ENCODE assay signal across 11 mouse cellular contexts in genomic region chr15:82940494-82941214, GRCm38 (mm10). TPM values are rescaled to one million over a fixed set of nuclear protein-coding genes. Genes with fewer than 3 reads are reported as not detected.
DNase-seq lines count a peak whose midpoint lies in the region; ATAC-seq lines count a peak whose summit lies in the region.
"Had no signal": no experiment of that assay in that cellular context is flagged by ENCODE, and none has a peak within 500 bp of the region (broad histone marks: within the 10 kb centered on the region; RNA-seq: fewer than 3 reads in every experiment).

No protein-coding gene starts in this region.

- DNase-seq in hindbrain, embryonic 14.5 days (ENCODE audit: low spot score): no peak
- DNase-seq in 3T3-L1 (ENCODE audit: low read depth, low spot score): peak; percentile 85
- DNase-seq in adipocyte (ENCODE audit: low spot score): peak; percentile 51
- no peak for DNase-seq in heart, adult 9 months (ENCODE audit: low spot score in 2 of 2)
- DNase-seq: cerebellum, postnatal 36 days; spleen, adult 18-20 months; thymus, postnatal 14 days had no signal

- 40% methylated on average over 12 of the region's 12 CpGs for WGBS in hindbrain, embryonic 14.5 days
- WGBS in hindbrain, embryonic 16.5 days: 30% methylated on average over 12 of the region's 12 CpGs
- 48% methylated on average over 12 of the region's 12 CpGs for WGBS in limb, embryonic 13.5 days
- WGBS in heart, embryonic 11.5 days (ENCODE audit: insufficient replicate concordance): 65% methylated on average over 12 of the region's 12 CpGs

- H3K36me3 ChIP-seq in hindbrain, embryonic 14.5 days (replicated peaks; ENCODE audit: control insufficient read depth, insufficient read depth): no peaks in the 10 kb centered on the region
- no peaks in the 10 kb centered on the region for H3K36me3 ChIP-seq in hindbrain, embryonic 16.5 days (ENCODE audit: control insufficient read depth, insufficient read depth, low read length)
- peaks cover 9% of the 10 kb centered on the region for H3K36me3 ChIP-seq in limb, embryonic 13.5 days
- H3K36me3 ChIP-seq in heart, embryonic 11.5 days (ENCODE audit: control insufficient read depth, insufficient read depth, low read length): no peaks in the 10 kb centered on the region
- H3K36me3 ChIP-seq: kidney, embryonic 15.5 days had no signal

- no peaks in the 10 kb centered on the region for H3K27me3 ChIP-seq in hindbrain, embryonic 14.5 days (ENCODE audit: control insufficient read depth, insufficient read depth, low read length)
- no peaks in the 10 kb centered on the region; the same call in 1 of the 2 replicates for H3K27me3 ChIP-seq in hindbrain, embryonic 16.5 days (replicated peaks; ENCODE audit: control insufficient read depth, insufficient read depth, low read length)
- peaks cover 23% of the 10 kb centered on the region for H3K27me3 ChIP-seq in limb, embryonic 13.5 days
- peaks cover 39% of the 10 kb centered on the region for H3K27me3 ChIP-seq in heart, embryonic 11.5 days (ENCODE audit: control insufficient read depth, insufficient read depth, low read length)

- peak overlapping the region; percentile 17; the same call in 1 of the 2 replicates for H3K9ac ChIP-seq in hindbrain, embryonic 14.5 days
- no peak overlapping the region for H3K9ac ChIP-seq in hindbrain, embryonic 16.5 days (ENCODE audit: low read depth, low read length)
- no peak overlapping the region for H3K9ac ChIP-seq in limb, embryonic 13.5 days
- no peak overlapping the region for H3K9ac ChIP-seq in heart, embryonic 11.5 days (ENCODE audit: low read depth, low read length)
- H3K9ac ChIP-seq: kidney, embryonic 15.5 days had no signal

- no peaks in the 10 kb centered on the region for H3K9me3 ChIP-seq in hindbrain, embryonic 14.5 days (ENCODE audit: control insufficient read depth, low read length)
- H3K9me3 ChIP-seq in hindbrain, embryonic 16.5 days (ENCODE audit: control insufficient read depth, low read length): no peaks in the 10 kb centered on the region
- peaks cover 3% of the 10 kb centered on the region; the same call in 1 of the 2 replicates for H3K9me3 ChIP-seq in limb, embryonic 13.5 days
- H3K9me3 ChIP-seq in heart, embryonic 11.5 days (replicated peaks; ENCODE audit: control insufficient read depth, low read length): no peaks in the 10 kb centered on the region
- H3K9me3 ChIP-seq: kidney, embryonic 15.5 days had no signal

- peaks cover 65% of the 10 kb centered on the region for H3K4me1 ChIP-seq in hindbrain, embryonic 14.5 days (replicated peaks; ENCODE audit: control insufficient read depth, insufficient read depth, low read length)
- H3K4me1 ChIP-seq in hindbrain, embryonic 16.5 days (ENCODE audit: control insufficient read depth, insufficient read depth, low read depth, low read length): peaks cover 62% of the 10 kb centered on the region
- peaks cover 88% of the 10 kb centered on the region for H3K4me1 ChIP-seq in limb, embryonic 13.5 days
- peaks cover 35% of the 10 kb centered on the region for H3K4me1 ChIP-seq in heart, embryonic 11.5 days (ENCODE audit: control insufficient read depth, insufficient read depth, low read length)

- no peak overlapping the region for H3K4me2 ChIP-seq in hindbrain, embryonic 14.5 days (replicated peaks)
- H3K4me2 ChIP-seq in hindbrain, embryonic 16.5 days (ENCODE audit: low read length): no peak overlapping the region
- H3K4me2 ChIP-seq in limb, embryonic 13.5 days (replicated peaks): no peak overlapping the region
- no peak overlapping the region for H3K4me2 ChIP-seq in heart, embryonic 11.5 days
- H3K4me2 ChIP-seq: kidney, embryonic 15.5 days had no signal

- ATAC-seq in hindbrain, embryonic 14.5 days (ENCODE audit: low FRiP score): no peak
- ATAC-seq in hindbrain, embryonic 16.5 days: no peak
- ATAC-seq in limb, embryonic 13.5 days (ENCODE audit: low FRiP score, low read depth): no peak
- ATAC-seq in heart, embryonic 11.5 days (replicated peaks; ENCODE audit: insufficient number of reproducible peaks, low FRiP score, low TSS enrichment): no peak

- no peak overlapping the region for H3K4me3 ChIP-seq in hindbrain, embryonic 14.5 days (replicated peaks; ENCODE audit: low read length)
- H3K4me3 ChIP-seq in hindbrain, embryonic 16.5 days (ENCODE audit: low read length): no peak overlapping the region
- no peak overlapping the region for H3K4me3 ChIP-seq in limb, embryonic 13.5 days
- no peak overlapping the region for H3K4me3 ChIP-seq in heart, embryonic 11.5 days (ENCODE audit: low read depth, low read length)
- H3K4me3 ChIP-seq: kidney, embryonic 15.5 days had no signal

- peak overlapping the region; percentile 67; the same call in 1 of the 2 replicates for H3K27ac ChIP-seq in hindbrain, embryonic 14.5 days
- H3K27ac ChIP-seq in hindbrain, embryonic 16.5 days (ENCODE audit: low read depth, low read length): no peak overlapping the region
- peak overlapping the region; percentile 0; the same call in 1 of the 2 replicates for H3K27ac ChIP-seq in limb, embryonic 13.5 days
- no peak overlapping the region for H3K27ac ChIP-seq in heart, embryonic 11.5 days (ENCODE audit: low read depth, low read length)
- H3K27ac ChIP-seq: kidney, embryonic 15.5 days had no signal

RNA-seq across cellular contexts. Expression of gene Tcf20, which starts 47.0 kb away (rescaled TPM):
- polyA plus RNA-seq in hindbrain, embryonic 14.5 days (2014; fragmentation: Nextera tagmentation; extraction: Ambion mirVana): 14.0 TPM in 2 replicates
- polyA plus RNA-seq in hindbrain, embryonic 16.5 days (2015; fragmentation: Nextera tagmentation; extraction: Ambion mirVana): 9.3 TPM in 2 replicates
- polyA plus RNA-seq in limb, embryonic 13.5 days (2015; fragmentation: Nextera tagmentation; extraction: Ambion mirVana): 13.9 and 14.3 TPM in 2 replicates
- 6.7 TPM in 2 replicates for polyA plus RNA-seq in heart, embryonic 11.5 days (2014; fragmentation: Nextera tagmentation; extraction: Ambion mirVana)

Comparison
In these comparisons a context has a peak if more than half of its experiments do, and no peak if none do; other contexts are left out.
1. H3K27ac ChIP-seq: peak in hindbrain, embryonic 14.5 days (single experiment) and limb, embryonic 13.5 days (single experiment); none in hindbrain, embryonic 16.5 days (single experiment) and heart, embryonic 11.5 days (single experiment).
2. DNase-seq: peak in 3T3-L1 (single experiment) and adipocyte (single experiment); none in hindbrain, embryonic 14.5 days (single experiment) and heart, adult 9 months (0 of 2).